Mouse (Mus musculus) G1E-ER4 (cell line): ENCODE results near the gene 6030458C11Rik. TPM values are rescaled to one million over a fixed set of nuclear protein-coding genes. Genes with fewer than 3 reads are reported as not detected.

Experiments used
- GATA1 ChIP-seq: IDR thresholded peaks from one replicate; pipeline ENCODE4 v1.8.0; 2012; ENCODE audit warnings: low read length, inconsistent platforms
- polyA plus RNA-seq: library from polyadenylated mRNA; stranded (reverse); fragments of >175 nt; gene quantifications from 2 replicates; pipeline ENCODE4 v1.2.3, GENCODE M21; 2012

Gene 6030458C11Rik
- polyA plus RNA-seq, 1 experiment, result 22.6 TPM

GRCm38 (mm10) chr15:12832599-12832998 lies 8.2 kb upstream of the 6030458C11Rik start:
- TF ChIP-seq GATA1, result no peak

DNA sequence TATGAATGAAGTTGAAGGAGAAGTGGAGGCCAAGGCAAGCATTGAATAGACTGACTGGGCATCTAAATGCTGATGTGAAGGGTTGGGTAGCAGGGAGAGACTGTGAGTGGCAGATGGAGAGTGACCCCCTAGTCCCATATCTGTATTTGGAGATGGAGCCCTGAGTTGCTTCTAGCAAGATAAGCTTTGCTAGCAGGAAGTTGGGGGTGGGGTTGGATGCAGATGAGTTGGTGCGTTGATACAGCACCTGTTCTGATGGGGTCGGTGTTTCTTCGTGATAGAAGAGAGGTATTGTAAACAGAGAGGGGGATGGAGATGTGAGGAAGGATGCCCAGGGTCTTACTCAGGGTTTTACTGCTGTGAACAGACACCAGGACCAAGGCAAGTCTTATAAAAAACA lies 5.4 kb upstream of the 6030458C11Rik start:
- TF ChIP-seq GATA1, result no peak

GRCm38 (mm10) chr15:12825408-12825807 lies 959 bp upstream of the 6030458C11Rik start:
- no peak for TF ChIP-seq GATA1

GRCm38 (mm10) chr15:12824965-12825364 lies 516 bp upstream of the 6030458C11Rik start:
- no peak for TF ChIP-seq GATA1

GRCm38 (mm10) chr15:12823455-12824119 lies 862 bp downstream of the 6030458C11Rik start:
- no peak for TF ChIP-seq GATA1

DNA sequence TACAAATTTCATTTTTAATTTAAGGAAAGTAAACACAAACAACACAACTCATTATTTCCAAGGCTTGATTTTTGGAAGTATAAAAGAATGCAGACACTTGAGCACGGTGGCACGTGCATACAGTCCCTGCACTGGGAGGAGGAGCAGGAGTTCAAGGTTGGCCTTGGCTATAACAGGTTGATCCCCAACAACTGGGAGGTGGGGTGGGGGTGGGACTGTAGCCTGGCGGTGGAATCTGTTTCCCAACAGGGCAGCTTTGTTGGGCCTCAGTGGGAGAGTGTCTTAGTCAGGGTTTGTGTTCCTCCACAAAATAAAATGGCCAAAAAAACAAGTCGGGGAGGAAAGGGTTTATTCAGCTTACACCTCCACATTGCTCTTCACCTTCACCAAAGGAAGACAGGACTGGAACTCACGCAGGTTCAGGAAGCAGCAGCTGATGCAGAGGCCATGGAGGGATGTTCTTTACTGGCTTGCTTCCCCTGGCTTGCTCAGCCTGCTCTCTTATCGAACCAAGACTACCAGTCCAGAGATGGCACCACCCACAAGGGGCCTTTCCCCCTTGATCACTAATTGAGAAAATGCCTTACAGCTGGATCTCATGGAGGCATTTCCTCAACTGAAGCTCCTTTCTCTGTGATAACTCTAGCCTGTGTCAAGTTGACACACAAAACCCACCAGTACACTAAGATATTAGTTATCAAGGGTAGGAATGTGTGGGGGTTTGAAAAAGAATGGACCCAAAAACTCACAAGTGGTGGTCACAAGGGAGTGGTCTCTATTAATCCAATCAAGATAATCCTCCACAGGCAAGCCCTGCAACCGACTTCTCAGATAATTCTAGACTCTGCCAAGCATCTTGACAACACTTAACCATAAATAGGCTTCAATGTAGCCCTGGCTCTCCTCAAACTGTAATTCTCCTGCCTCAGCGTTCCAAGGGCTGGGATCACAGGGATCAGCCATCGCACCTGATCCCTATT lies 1.7 kb downstream of the 6030458C11Rik start:
- no peak for TF ChIP-seq GATA1

DNA sequence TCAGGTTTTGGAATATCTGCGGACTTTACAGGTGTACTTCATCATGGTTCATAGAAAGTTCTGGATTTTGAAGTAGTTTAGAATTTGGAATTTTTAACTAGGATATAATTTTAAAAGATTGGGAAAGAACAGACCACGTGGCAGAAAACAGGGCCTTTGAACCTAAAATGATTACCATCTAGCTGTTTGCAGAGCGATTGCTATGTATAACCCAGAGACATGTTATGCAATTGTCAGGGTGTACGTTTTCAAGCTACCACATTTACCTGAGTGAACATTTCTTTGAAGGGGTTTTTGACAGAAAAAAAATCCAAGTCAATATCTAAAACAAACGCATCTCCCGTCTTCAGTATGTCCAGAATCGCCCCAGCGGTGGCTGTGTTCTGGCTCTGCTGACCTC lies 6.9 kb downstream of the 6030458C11Rik start:
- no peak for TF ChIP-seq GATA1

DNA sequence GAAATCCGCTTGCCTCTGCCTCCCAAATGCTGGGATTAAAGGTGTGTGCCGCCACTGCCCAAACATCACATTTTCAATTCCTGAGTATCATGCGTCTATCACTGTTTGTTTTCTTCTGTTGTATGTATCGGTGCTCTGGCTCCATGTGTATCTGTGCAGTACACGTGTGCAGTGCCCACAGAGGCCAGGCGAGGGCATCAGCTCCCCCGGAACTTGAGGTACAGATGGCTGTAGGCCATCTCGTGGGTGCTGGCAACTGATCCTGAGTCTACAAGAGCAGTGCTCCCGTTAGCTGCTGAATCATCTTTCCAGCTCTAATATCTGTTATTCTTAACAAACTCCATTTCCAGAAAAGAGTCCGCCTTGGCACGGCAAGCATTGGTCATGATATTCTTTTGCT lies 11.8 kb downstream of the 6030458C11Rik start:
- no peak for TF ChIP-seq GATA1

- no peak for TF ChIP-seq GATA1
Measured at GRCm38 (mm10) chr15:12809305-12809704, 15.1 kb downstream of the 6030458C11Rik start.

- TF ChIP-seq GATA1, result no peak
Measured at GRCm38 (mm10) chr15:12807088-12807487, 17.4 kb downstream of the 6030458C11Rik start.

DNA sequence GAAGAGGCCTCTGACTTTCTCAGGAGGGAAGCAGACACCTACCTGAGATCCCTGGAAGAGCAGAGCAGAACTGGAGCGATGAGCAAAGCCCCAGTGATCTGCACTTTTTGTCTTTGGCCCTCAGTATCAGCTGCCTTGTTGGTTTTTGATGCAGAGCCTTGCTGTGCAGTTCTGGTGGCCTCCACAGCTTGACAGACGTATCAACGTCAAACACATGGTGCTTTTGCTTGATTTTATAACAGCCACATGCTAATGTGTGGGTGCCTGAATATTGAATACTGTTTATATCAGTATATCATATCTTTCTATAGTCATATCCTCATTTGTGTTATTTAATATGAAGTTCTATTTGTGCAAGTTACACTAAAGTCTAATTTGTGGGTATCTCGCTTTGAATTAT lies 19.4 kb downstream of the 6030458C11Rik start:
- peak; percentile 26 for TF ChIP-seq GATA1

DNA sequence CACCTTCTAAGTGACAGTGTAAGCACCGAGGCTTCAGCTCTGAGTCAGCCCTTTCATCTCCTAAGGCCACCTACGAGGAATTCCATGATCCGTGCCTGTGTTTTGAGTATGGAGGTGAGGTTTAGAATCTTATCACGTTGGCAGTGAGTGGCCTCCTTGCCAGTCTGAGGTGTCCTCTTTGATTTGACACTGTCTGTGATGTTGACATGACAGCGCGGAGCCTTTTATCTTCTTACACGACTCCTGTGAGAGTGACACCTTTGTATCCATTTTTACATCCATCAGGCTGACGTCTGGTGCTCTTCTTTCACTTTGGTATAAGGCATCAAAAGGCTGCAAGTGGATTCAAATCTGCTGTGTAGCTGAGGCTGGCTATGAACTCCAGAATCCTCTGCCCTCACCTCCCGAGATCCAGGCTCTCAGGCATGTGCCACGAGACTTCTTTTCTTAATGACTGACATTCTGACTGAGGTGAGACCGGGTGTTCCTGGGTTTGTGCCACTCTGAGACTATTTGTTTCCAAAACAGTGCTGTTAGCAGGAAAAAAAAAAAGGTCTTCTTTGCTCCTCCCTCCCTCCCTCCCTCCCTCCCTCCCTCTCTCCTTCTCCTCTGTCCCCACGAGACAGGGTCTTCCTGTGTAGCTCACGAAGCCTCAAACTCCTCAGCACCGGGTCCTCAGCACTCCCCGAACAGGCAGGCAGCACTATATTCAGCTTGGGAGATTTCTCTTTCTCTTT lies 23.9 kb downstream of the 6030458C11Rik start:
- TF ChIP-seq GATA1, result no peak

DNA sequence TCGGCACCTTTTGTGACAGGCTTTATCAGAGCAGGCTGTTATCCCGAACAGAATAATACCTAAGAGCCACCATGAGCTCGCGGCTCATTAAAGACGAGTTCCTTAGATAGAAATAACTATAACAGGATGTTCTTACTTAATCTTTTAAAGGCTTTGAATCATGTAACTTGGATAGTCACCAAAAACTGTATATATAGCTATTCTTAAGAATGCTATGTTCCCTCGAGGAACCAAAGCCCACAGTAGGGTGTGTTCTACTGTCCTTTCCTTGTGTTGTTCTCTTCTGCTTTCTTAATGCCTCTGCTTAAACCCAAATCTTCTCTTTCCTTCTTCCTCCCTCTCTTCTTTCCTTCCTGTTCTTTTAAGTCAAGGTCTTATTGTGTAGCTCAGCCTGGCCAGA lies 26.4 kb downstream of the 6030458C11Rik start:
- TF ChIP-seq GATA1, result no peak

DNA sequence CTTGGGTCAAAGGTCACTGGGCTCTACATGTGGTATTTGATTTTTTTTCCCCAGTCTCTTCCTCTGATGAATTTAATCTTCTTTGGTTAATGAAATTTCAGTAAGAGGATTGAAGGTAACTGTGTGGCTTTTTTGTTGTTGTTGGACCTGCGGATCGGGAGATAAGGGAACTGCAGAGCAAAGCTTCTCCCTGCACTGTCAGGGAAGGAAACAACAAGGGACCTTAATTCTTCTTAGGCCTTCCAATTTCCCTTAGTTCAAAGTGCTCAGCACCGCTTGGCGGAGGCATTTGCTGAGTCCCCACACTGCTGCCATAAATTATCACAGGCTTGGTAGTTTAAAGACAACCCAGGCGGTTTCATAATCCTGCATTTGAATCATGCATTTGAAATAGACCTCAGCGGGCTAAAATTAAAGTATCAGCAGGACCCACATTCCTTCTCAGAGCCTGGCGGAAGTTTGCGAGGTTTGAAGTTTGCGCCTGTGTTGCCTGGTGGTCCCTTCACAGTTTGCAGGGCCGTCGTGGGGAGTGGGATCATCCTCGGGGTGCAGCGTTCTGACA lies 28.5 kb downstream of the 6030458C11Rik start:
- no peak for TF ChIP-seq GATA1

GRCm38 (mm10) chr15:12795457-12795894 lies 29.0 kb downstream of the 6030458C11Rik start:
- no peak for TF ChIP-seq GATA1

DNA sequence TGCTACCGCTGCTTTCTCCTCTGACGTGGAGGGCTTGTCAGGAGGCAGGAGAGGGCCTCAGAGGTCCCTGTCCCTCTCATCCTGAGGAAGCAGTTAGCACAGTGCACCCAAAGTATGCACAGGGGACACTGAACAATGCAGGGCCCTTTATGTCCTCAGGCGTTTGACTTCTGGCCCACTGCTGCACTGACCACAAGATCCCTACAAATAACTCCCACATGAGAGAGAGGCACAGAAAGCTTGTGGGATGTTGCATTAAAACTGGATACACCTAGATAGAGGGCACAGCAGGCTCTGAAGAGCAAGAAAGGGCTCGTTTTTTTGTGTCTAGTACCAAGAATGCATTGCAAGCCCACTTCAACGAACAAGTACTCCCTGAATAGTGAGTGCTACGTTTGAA lies 30.1 kb downstream of the 6030458C11Rik start:
- TF ChIP-seq GATA1, result no peak
